Mouse (Mus musculus): ENCODE measurements around the gene Casp2.

Casp2 gene

GRCm38 (mm10) chr6:42264626-42265312, at the start of gene Casp2:
Gene Casp2 (plus strand): TSS chr6:42264985.
- DNase-seq = peak; percentile 99 to 100

DNA sequence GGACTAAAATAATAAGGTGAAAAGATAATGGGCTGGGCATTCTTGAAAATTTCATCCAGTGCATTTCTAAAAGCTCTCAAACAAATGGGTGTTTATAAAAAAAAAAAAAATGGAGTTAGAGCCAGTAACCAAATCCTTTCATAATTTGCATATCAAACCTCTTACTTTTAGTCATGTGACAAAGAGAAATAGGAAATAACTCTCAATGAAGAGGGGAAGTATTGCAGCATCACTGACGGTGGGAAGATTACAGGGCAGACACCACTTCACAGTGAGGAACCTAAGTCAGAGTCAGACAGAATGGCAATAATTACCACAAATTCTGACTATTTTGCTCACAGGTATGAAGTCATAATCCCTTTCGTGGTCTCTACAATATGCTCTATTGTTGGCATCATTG, 49.8 kb upstream of the Casp2 start, which contains the start of gene Tas2r144:
Gene Tas2r144, plus strand, starts transcription at position 301 of the 400 bp plus-strand sequence.
- no peak for DNase-seq

DNA sequence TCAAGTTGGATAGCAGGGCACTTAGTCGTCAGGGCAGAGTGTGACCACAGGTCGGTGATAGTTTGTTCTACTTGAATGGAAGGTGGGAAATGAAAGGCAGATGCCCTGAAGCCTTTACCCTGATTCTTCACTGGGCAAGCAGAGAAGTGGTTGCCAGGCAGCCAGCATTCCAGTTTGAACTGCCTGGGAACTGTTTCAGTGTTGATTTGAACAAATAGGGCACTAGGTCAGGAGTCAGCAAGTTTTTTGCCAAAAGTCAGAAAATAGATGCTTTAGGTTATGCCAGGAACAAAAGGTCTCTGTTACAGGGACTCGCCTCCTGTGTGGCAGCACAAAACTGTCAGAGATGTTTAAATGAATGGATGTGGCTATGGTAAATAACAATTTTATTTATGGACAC, 42.5 kb upstream of the Casp2 start:
- peak; percentile 6 to 15 for DNase-seq

DNA sequence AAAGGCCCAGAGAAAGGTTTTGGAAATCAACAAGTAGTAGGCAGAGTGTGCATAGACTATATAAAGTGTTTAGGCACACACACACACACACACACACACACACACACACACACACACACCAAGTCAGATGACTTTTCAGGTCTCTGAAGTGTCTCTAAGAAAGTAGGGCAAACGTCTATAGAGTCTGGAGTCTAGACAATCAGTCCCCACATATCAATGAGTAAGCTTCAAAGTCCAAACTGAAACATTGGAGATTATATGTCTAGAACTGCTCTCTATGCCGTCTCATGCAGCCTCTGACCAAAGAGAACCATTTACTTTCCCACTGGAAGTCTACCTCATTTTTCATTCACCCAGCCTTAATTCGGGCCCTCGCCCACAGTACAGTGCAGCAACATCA, 39.7 kb upstream of the Casp2 start:
- no peak for DNase-seq

DNA sequence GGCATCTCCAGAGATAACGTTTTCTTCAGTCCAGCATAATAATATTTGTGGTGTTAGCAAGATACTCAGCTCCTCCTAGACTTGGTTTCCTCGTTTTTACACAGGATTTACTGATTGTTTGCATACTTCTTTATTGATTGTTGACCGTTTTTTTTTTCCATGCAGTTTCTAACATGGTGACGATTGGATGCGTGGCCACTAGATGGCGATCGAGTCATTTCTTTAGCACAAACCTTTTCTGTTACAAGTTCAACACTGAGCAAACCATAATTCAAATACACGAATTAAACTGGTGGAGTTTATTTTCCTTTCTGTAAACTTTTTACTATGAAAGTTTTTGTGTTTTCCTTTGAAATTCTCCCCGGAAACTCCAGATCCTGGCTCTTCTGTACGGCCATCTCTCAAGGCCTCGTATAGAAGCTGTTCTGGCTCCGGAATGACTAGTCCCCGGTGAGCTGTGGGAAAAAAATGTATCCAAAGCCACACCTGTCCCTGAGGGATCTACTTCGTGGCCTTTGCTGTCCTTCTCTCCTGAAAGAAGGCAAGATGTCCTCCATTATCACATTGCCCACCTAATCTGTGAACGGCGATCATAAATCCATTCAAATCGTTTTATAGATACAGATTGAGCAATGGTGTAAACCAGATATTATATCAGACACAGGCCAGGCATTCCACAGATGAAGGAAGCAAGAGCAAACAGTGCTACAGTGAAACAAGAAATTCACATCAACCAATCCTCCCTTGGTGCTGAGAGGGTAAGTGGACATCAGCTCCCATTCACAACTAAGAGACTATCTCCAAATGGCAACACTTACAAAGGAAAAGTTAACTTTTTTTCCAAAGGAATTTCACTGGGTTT, 37.3 kb upstream of the Casp2 start:
- DNase-seq = peak; percentile 81 to 85

DNA sequence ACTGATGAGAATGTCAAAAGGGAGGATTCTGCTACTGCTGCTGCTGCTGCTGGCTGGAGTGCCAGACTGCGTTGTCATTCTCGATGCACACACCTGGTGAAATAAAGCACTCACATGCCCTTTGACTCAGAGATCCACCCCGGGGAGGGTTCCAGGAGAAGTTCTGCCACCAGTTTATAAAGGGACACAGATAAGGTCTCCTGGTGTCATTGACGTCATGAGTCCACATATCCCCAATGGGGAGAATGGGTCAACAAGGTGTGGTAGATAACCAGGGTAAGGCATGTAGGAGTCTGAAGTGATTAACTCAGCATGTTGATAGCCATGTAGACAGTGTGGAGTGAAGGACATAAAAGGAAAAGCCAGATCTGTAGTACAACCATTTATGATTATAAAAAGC, 35.2 kb upstream of the Casp2 start:
- DNase-seq = no peak

DNA sequence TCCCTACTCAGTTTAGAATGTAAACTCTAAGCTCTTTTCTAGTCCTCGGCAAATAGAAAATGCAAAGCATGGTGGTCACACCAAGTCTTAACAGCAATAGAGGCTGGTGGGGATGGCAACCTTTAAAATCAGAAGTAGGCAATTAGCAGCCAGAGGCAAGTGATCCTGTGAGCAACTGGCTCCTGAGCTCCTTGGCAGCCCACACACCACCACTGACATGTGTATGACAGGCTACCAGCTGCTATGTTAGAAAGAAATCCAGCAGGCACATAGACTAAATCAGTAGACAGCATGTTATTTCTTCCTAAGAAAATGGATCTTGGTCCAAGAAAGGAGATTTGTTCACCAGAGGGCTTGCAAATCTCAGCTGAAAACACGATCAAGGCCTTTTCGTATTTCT, 33.6 kb upstream of the Casp2 start:
- DNase-seq = no peak

- no peak for DNase-seq
These were observed 27.4 kb upstream of the Casp2 start for GRCm38 (mm10) chr6:42237276-42237805.

DNA sequence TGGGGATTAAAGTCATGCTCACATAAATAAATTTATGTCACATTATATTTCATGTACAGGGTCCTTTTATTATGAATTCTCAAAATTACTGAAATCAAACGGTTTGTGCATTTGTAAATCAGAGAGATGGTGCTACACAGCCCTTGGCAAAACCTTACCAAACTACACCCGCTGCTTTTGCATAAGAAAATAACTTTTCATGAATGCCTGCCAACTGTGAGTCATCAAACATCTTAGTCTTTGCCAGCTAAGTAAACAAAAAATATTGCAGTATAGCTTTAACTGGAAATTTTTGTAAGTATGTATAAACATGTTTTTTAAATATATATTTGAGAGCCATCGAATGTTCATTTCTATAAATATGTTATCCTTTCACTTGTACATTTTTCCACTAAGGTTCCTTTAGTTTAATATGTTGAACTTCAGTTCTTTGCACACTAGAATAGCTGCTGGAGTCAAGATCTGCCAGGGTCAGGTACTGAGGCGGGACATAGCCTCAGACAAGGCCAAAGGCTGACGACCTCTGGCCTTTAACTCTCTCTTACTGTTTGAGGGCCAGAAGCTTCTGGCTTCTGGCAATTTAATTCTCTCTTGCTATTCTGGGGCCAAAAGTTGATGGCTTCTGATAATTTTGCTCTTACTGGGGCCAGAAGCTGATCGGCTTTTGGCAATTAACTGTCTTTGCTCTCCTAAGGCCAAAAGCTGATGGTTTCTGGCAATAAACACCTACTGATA, 23.3 kb upstream of the Casp2 start:
- no peak for DNase-seq

DNA sequence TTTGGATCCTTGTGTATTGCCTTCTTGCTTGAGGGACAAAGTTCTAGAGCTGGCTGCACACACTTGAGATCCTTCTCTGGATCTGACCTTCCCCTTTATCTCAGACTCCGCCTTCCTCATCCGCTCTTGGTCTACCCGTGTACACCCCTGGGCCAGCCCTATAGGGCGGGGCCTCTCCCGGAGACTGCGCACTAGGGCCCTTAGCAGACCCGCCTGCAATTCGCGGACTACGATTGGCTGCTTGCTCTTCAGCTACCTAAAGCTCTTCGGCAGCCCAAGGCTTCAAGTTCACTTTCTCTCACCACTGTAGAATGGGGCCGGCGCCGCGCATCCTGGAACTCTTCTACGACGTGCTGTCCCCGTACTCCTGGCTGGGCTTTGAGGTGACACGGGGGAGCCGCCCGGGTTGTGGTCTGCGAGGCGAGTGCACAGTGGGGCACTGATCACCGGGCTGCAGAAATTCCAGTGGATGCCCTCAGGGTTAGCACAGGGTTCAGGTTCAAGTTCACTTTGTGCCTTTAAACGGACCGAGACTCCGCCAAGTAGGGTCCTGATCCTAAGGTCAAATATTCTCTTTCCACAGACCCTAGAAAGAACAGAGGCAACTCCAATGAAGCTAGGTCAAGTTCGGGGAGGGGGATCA, 19.0 kb upstream of the Casp2 start, which contains the start of gene Gstk1:
Gene Gstk1, plus strand, starts transcription at position 225 of the 643 bp plus-strand sequence.
- peak; percentile 80 to 85 for DNase-seq

- peak in 1 of 2 experiments; percentile 36 for DNase-seq
These were observed 17.6 kb upstream of the Casp2 start for GRCm38 (mm10) chr6:42247173-42247572.

DNA sequence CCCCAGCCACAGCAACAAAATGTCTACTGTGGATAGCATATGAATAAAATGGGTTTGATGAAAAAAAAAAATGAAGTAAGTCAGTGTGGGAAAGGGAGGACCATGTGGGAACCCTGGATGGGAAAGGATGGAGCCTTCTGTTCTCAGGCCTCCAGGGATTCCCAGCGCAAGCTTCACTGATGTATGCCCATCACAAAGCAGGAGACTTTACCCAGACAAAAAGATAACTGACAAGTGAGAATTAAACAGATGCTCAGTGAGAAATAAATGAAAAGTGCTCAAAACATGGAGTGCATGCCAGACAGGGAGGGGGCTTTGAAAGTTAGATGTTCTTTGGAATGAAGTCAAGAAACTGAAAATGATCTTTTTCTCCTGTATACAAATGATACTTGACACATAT, 16.8 kb upstream of the Casp2 start:
- no peak for DNase-seq

GRCm38 (mm10) chr6:42251791-42252190, 13.0 kb upstream of the Casp2 start:
- DNase-seq = no peak

GRCm38 (mm10) chr6:42253103-42253502, 11.7 kb upstream of the Casp2 start:
- DNase-seq = peak; percentile 45 to 46

DNA sequence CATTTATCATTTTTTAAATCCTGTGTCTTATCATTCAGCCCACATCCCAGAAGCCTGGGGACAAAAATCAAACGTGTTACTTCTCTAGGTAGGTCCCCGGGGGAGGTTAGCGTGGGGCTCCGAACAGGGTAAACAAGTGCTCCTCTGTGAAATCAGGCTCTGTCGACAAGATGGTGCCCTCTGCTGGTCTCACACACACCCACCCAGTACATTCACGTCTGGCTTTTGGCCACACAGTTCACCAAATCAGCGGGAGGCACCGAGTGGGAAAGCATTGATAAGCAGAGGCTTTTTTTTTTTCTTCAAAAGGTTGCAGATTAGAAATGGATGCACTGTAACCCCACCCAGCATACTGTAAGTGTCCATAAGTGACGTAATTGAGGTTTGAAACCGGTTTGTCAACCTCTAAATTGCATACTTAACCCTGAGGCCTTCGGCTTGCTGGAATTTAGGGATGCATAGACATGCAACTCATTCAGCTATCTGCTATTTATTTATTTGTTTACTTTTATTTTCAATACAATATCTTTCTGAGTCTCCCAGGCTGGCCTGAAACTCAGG, 7.4 kb upstream of the Casp2 start:
- peak; percentile 76 to 77 for DNase-seq

GRCm38 (mm10) chr6:42260430-42260829, 4.4 kb upstream of the Casp2 start:
- DNase-seq = no peak

GRCm38 (mm10) chr6:42261524-42262170, 3.1 kb upstream of the Casp2 start, which contains the start of gene Tmem139:
Gene Tmem139 (plus strand): TSS chr6:42261970.
- DNase-seq = no peak

- DNase-seq = peak; percentile 29 to 34
These were observed 876 bp downstream of the Casp2 start for GRCm38 (mm10) chr6:42265391-42266330.

DNA sequence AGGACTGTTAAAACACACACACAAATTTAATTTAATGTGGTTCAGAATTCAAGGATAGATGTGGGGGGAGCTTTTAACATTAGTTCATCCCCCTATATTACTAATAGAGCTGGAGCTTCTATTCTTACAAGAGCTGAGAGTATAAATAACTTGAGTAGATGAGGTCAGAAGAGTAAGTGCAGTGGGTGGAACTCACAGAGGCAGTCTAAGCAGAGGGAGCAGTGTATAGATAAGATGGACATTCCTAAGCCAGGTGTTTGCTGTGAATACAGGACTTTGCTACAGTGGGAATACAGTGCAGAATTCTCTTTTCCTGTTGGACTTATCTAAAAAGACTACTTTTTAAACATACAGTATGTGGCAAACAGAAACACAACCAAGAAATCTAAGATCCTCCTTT, 6.0 kb downstream of the Casp2 start:
- DNase-seq = no peak

DNA sequence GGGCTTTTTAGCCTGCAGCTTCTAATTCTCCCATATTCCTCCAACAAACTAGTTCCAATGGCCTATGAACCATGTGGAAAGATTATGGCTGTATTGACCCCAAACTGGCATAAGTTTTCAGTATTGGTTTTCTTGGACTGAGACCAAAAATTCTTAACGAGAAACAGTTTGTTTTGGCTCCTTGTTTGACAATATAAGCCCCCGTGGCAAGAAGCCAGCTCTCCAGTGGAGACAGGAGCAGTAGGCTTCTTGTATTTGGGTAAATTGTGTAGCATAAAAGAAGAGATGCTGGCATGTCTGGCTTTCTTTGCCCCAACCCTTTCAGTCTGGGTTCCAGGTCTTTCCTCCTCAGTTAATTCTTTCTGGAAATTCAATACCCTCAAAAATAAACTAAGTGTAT, 11.4 kb downstream of the Casp2 start:
- peak in 1 of 2 experiments; percentile 19 for DNase-seq
